Mouse (Mus musculus) heart, postnatal 0 days (tissue): ENCODE results near the gene Rpp14.

Source experiments
- CTCF ChIP-seq: IDR thresholded peaks from 2 replicates; pipeline ENCODE4 v1.5.1; 2016; ENCODE audit warnings: antibody characterized with exemption, control low read depth, low read depth
- EP300 ChIP-seq: IDR thresholded peaks from 2 replicates; pipeline ENCODE4 v1.6.1; 2016; ENCODE audit warnings: antibody characterized with exemption, low read depth

GRCm38 (mm10) chr14:8062076-8062475, 18.1 kb upstream of the Rpp14 start:
- TF ChIP-seq CTCF, result no peak
- TF ChIP-seq EP300, result no peak
